Mouse (Mus musculus): ENCODE data around the gene Rpl36-ps4.
"Not testable (repeated sequence)": the region's sequence is repeated elsewhere in the genome, so short reads cannot be mapped to it uniquely, and the experiment has no call there.

The Rpl36-ps4 gene

DNA sequence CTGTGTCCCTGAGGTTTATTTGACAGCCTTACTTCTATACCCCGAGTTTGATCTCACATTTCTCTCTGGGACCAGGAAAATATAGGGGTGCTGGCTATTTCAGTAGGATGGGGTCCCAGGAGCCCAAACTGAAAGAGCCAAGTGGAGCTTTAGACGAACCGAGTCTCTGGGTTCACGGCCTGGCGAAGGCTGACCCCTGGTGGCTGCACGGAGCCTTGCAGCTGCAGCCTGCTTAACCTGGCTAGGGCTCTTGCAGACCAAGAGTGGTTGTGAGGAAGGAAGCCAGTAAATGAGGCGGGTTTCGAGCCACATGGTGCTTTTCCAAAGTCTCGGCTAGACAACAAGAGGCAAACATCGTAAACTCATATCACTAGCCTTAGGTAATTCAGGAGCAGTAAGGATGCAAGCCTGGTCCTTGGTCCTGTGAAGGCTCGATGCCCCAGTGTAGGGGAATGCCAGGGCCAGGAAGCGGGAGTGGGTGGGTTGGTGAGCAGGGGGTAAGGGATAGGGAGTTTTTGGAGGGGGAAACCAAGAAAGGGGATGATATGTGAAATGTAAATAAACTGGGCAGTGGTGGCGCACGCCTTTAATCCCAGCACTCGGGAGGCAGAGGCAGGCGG, 28.3 kb downstream of the Rpl36-ps4 start:
- peak; percentile 58 for DNase-seq (ENCODE audit: low spot score)

DNA sequence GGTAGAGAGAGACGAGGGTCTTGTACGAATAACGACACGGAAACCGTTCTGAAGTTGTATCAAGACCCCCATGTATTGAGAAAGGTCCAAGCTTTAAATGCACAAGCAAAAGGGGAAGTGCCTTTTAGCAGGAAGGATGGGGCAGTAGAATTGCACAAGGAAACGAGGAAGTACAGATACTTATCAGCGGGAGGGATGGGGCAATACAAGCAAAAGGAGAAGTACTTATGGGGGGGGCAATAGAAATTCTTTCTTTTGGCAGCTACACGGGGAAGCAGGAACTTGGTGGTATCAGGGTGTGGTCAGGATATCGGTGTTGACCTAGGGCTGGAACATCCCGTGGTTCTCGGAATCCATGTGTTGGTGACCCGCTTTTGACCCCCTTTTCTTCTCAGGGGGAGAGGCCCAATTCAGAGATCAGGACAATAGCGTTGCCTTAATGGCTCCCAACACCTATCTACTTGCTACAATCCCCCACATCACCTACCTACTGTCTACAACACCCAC, 33.9 kb downstream of the Rpl36-ps4 start:
- not testable (repeated sequence) for DNase-seq (ENCODE audit: low spot score)

DNA sequence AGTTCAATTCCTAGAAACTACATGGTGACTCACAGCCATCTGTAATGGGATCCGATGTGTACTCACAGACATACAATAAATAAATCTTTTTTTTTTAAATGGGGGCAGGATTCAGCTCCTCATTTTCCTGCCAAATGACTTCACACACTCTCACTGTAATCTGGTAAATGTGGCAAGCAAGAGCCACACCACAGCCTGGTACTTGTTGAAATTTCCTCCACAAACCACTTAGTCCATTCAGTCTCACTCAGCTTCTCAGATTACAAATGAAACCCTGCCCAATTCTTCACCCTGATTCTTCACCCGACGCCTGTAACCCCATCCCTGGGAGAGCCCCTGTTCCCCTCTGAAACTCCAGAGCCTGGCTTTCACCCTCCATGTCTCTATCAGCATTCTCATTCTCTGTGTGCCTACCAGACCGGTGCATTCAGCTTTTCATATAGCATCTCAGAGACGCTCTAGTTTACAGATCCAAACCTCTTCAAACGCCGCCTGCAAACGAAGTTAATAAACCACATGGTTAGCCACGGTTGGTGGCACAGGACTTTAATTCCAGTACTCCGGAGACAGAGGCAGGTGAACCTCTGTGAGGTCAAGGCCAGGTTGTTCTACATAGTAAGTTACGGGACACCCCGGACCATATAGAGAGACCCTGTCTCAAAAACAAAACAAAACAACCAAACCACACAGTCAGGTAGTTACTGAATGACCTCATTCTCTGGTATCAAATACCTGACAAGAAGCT, 36.5 kb downstream of the Rpl36-ps4 start:
- DNase-seq (ENCODE audit: low spot score), result no peak

DNA sequence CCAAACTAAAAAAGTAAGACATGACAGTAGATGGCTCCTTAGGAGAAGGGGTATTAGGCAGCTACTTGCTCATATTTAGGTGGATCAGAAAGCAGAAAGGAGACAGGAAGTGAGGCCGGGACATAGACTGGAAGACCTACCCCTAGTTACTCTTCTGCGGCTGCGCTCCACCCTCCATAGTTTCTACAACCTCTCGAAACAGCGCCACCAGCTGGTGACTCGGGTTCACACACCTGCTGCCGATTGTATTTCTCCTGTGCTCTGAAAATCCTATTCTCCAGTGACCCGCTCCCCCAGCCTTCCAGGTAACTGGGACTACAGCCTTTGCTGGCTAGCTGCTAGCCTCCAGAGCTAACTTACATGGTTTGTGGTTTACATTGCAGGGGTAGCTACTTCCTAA, 37.5 kb downstream of the Rpl36-ps4 start:
- DNase-seq (ENCODE audit: low spot score), result no peak

DNA sequence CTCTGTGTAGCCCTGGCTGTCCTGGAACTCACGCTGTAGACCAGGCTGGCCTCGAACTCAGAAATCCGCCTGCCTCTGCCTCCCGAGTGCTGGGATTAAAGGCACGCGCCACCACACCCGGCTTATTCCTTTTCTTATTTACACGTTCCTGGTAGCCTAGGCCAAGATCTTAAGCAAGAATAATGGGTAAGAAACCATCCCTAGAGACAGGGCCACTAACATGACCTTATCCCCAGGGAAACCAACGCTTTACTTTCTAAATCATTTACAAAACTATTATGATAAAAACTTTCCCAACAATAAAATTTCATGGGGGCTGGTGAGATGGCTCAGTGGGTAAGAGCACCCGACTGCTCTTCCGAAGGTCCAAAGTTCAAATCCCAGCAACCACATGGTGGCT, 38.6 kb downstream of the Rpl36-ps4 start:
- not testable (repeated sequence) for DNase-seq (ENCODE audit: low spot score)

DNA sequence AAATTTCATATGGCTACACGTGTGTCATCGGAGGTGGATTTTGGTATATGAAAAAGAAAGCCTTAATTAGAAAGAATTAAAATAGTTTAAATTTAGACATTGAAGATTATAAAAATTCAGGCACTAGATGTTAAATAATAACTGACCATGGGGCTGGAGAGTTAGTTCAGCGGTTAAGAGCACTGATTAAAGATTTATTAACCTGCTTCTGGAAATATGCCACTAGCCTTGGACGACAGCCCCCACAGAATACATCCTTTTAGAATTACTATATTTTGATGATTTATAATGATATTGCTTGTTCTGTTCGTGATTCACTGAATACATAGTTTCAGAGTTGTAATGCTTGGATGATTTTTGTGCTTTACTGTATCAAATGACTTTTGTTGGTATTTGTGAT, 39.2 kb downstream of the Rpl36-ps4 start:
- DNase-seq (ENCODE audit: low spot score), result not testable (repeated sequence)

DNA sequence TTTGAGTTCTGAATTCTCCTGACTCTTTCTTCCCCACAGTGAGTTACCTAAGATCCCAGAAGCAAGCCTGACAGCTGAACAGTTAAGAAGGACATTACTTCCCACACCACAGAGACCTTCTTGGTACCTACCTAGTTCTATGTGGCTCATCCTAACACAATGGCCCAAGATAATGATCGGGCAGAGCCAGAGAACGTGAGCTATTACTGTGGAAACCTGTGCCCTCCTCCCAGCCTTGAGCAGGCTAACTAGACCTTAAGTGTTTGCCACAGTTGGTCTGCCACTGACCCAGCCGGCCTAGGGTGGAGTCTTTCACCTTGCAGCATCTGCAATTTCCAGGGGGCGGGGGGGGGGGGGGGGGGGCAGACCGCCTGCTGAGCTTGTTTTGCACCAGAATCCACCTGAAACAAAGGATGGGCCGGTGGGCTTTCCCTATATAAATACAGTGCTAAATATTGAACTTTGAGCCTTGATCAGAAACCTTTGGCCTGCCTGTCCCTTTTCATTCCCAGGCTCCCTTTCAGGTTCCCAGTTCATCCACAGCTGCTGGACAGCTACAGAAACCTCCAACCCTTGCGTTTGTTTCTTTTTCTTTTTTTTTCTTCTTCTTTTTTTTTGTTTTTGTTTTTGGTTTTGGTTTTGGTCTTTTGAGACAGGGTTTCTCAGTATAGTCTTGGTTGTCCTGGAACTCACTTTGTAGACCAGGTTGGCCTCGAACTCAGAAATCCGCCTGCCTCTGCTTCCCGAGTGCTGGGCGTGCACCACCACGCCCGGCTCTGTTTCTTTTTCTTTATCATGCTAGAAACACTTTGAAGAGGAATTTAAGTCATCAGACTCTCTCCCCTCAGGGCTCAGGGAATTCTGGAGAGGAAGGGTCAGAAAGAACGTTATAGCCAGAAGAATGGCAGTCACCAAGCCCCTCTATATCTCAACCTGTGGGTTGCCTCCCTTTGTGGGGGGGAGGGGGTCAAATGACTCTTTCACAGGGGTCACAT, 42.6 kb downstream of the Rpl36-ps4 start:
- DNase-seq (ENCODE audit: low spot score), result no peak

DNA sequence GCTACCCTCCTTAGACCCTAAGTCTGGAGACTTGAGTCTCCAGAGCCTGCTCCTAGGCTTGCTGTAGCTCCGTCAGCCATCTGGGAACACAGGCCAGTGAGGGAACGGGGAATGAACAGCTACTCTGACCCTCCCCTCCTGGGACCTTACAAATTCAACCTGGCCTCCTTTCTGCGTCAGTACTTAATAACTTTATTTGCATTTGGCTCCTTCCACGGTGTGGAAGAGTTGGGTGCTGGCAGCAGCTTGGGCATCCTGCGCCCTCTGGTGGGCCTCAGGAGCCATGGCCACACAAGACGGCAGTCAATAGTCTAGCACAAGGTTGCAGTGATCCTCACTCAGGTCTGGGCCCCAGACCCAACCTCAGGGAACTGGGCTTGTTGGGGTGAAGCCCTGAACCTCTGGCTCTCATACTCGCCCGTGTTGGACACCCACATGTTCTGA, 47.7 kb downstream of the Rpl36-ps4 start:
- not testable (repeated sequence) for DNase-seq (ENCODE audit: low spot score)
